Mouse (Mus musculus) stomach, adult 2 months (tissue): ENCODE data around the gene Nupr1. TPM values are rescaled to one million over a fixed set of nuclear protein-coding genes. Genes with fewer than 3 reads are reported as not detected.

Source experiments
- polyA plus RNA-seq: library from polyadenylated mRNA; depleted of rRNA; stranded (reverse); fragments of >200 nt; gene quantifications from 2 replicates; pipeline ENCODE4 v1.2.3, GENCODE M21; 2012; rRNA removed

Gene Nupr1
- 21.6 and 37.2 TPM in 2 replicates for polyA plus RNA-seq

DNA sequence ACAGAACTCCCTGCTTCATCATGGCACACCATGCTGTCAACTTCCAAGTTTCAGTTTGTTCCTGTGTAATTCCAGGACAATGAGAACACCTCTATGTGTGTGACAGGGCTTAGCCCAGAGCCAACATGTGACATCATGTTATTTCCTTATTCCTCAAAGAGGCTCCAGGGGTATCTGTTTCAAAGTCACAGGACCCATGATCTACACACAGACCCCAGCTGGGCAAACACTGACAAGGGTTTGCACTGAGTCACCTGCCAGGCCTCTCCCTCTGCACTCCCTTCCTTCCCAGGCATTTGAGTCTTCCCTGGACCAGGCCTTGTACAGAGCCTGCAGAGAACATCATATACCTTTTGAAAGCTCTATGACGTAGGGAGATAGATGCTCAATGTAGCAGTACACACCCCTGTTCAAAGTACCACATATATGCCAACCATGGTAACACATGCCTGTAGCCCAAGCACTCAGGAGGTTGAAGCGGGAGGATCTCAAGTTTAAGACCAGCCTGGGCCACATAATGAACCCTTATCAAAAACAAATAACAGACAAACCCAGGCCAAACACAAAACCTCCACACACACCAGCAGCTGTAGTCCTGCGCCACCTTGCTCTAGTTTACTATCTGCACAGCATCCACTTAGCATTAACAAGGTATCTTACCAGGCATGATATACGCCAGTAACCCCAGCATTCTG, at the start of gene Nupr1:
Gene Nupr1, minus strand, starts transcription at position 38 of the 695 bp plus-strand sequence.

GRCm38 (mm10) chr7:126676207-126676606, 45.5 kb upstream of the Nupr1 start, which contains the start of gene Sult1a1:
Gene Sult1a1, minus strand, starts transcription at chr7:126676432.

DNA sequence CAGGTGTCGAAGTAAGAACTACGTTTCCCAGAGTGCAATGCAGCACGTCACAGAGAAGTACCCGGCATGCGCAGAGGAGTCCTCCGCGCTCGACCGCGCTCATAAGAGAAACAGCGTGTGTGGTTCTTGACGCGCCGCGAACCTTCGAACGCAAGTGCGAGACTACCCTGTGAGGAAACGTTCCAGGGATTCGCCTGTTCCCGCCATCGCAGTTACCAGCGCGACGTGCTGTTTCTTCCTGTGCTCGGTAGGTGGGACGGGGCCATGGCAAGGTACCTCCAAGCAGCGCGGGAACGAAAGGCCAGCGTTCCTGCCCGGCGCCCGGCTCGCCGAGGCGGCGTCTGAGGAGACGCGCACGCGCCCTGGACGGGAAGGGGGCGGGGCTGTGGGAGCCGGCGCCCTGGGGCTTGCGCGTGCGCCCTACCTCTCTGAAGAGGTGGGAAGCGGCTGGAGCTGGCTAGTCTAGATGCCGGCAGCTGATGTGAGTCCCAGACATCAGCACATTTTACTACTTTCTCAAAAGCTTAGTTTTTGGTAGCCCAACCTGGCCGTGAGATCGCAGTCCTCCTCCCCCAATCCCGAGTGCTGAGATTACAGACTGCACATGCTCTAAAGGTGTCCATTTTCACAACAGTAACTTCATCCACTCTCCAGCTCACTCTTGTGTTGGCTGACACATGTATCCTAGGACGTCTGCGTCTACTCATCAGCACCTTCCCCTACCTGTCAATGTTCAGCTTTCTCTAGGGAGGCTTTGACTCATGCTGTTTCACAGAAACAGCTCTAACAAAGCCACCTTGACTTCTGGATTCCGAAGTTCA, 18.8 kb upstream of the Nupr1 start, which contains the start of gene Sgf29:
Gene Sgf29, plus strand, starts transcription at position 79 of the 821 bp plus-strand sequence.

GRCm38 (mm10) chr7:126594862-126595561, 35.6 kb downstream of the Nupr1 start, which contains the start of gene Il27:
Gene Il27, minus strand, starts transcription at chr7:126594941.

GRCm38 (mm10) chr7:126585717-126586116, 44.9 kb downstream of the Nupr1 start, which contains the start of gene Cln3:
Gene Cln3, minus strand, starts transcription at chr7:126585817.

GRCm38 (mm10) chr7:126584506-126584977, 46.1 kb downstream of the Nupr1 start, which contains the start of gene Apobr:
Gene Apobr, plus strand, starts transcription at chr7:126584942.

Other genes with a start within 250 kb of the Nupr1 start
- 1.9 and 2.5 TPM in 2 replicates for gene Nfatc2ip, start 234.1 kb downstream of the Nupr1 start, polyA plus RNA-seq
- gene Cd19, start 216.0 kb downstream of the Nupr1 start, polyA plus RNA-seq: 0.05 and 0.10 TPM in 2 replicates
- gene Rabep2, start 202.1 kb downstream of the Nupr1 start, polyA plus RNA-seq: 13.3 and 15.6 TPM in 2 replicates
- gene Atp2a1, start 167.8 kb downstream of the Nupr1 start, polyA plus RNA-seq: 49.4 and 66.2 TPM in 2 replicates
- gene Sh2b1, start 155.4 kb downstream of the Nupr1 start, polyA plus RNA-seq: 28.7 and 30.8 TPM in 2 replicates
- gene Tufm, start 143.5 kb downstream of the Nupr1 start, polyA plus RNA-seq: 70.6 and 75.3 TPM in 2 replicates
- 134 and 161 TPM in 2 replicates for gene Atxn2l, start 127.4 kb downstream of the Nupr1 start, polyA plus RNA-seq
- gene Eif3c, start 64.5 kb downstream of the Nupr1 start, polyA plus RNA-seq: 57.5 and 61.4 TPM in 2 replicates
- 1.5 and 3.4 TPM in 2 replicates for gene Apobr, start 45.9 kb downstream of the Nupr1 start, polyA plus RNA-seq
- gene Cln3, start 45.0 kb downstream of the Nupr1 start, polyA plus RNA-seq: 36.6 and 38.8 TPM in 2 replicates
- 0.12 TPM in 1 of 2 replicates, not detected in the other for gene Il27, start 35.9 kb downstream of the Nupr1 start, polyA plus RNA-seq
- gene Sgf29, start 18.4 kb upstream of the Nupr1 start, polyA plus RNA-seq: 35.5 and 43.7 TPM in 2 replicates
- 3.5 and 5.1 TPM in 2 replicates for gene Sult1a1, start 45.6 kb upstream of the Nupr1 start, polyA plus RNA-seq
- 26.1 and 37.1 TPM in 2 replicates for gene Bola2, start 64.5 kb upstream of the Nupr1 start, polyA plus RNA-seq
- 8.4 and 8.8 TPM in 2 replicates for gene Slx1b, start 64.9 kb upstream of the Nupr1 start, polyA plus RNA-seq
- 21.9 and 41.2 TPM in 2 replicates for gene Coro1a, start 76.9 kb upstream of the Nupr1 start, polyA plus RNA-seq
- 242 and 263 TPM in 2 replicates for gene Mapk3, start 128.7 kb upstream of the Nupr1 start, polyA plus RNA-seq
- 12.6 and 14.1 TPM in 2 replicates for gene Gdpd3, start 135.5 kb upstream of the Nupr1 start, polyA plus RNA-seq
- gene Ypel3, start 146.1 kb upstream of the Nupr1 start, polyA plus RNA-seq: 169 and 334 TPM in 2 replicates
- gene Tbx6, start 150.6 kb upstream of the Nupr1 start, polyA plus RNA-seq: 2.0 and 2.5 TPM in 2 replicates
- 74.8 and 85.0 TPM in 2 replicates for gene Ppp4c, start 161.6 kb upstream of the Nupr1 start, polyA plus RNA-seq
- 3.8 and 6.7 TPM in 2 replicates for gene Fam57b, start 166.8 kb upstream of the Nupr1 start, polyA plus RNA-seq
- gene 4930451I11Rik, start 200.8 kb upstream of the Nupr1 start, polyA plus RNA-seq: not detected in 2 replicates
- 0.08 TPM in 1 of 2 replicates, not detected in the other for gene Doc2a, start 216.6 kb upstream of the Nupr1 start, polyA plus RNA-seq
- 2.2 and 2.3 TPM in 2 replicates for gene Hirip3, start 231.1 kb upstream of the Nupr1 start, polyA plus RNA-seq
- gene Ino80e, start 231.5 kb upstream of the Nupr1 start, polyA plus RNA-seq: 26.9 and 34.5 TPM in 2 replicates